7 mouse cellular contexts compared by ENCODE assay signal in genomic region chr11:114851269-114851607, GRCm38 (mm10). TPM values are rescaled to one million over a fixed set of nuclear protein-coding genes. Genes with fewer than 3 reads are reported as not detected.
DNase-seq lines count a peak whose midpoint lies in the region; ATAC-seq and TF ChIP-seq lines count a peak whose summit lies in the region.

No protein-coding gene starts in this region.

- no peak; the same call in 1 of the 2 replicates for ATAC-seq in forebrain, embryonic 11.5 days (replicated peaks; ENCODE audit: low FRiP score)

- under 1% methylated on average over 27 of the region's 27 CpGs for WGBS in forebrain, embryonic 11.5 days
- under 1% methylated on average over 27 of the region's 27 CpGs for WGBS in small intestine, adult 2 months

- no peaks in the 10 kb centered on the region for H3K9me3 ChIP-seq in forebrain, embryonic 11.5 days (ENCODE audit: control insufficient read depth, low read length)

- peak overlapping the region; percentile 65 for H3K27ac ChIP-seq in left cerebral cortex, adult 2 months
- no peak overlapping the region for H3K27ac ChIP-seq in forebrain, embryonic 11.5 days (ENCODE audit: low read depth, low read length)
- H3K27ac ChIP-seq in small intestine, adult 2 months (ENCODE audit: insufficient read depth, low read depth, low read length) = no peak overlapping the region

- no peak for TF ChIP-seq CTCF in left cerebral cortex, adult 2 months (IDR thresholded peaks at IDR 0.05)
- TF ChIP-seq CTCF in small intestine, adult 2 months (IDR thresholded peaks at IDR 0.05; ENCODE audit: extremely low read depth, insufficient read length, insufficient replicate concordance, low read depth, low read length) = no peak

- no peaks in the 10 kb centered on the region for H3K36me3 ChIP-seq in forebrain, embryonic 11.5 days (ENCODE audit: control insufficient read depth, insufficient read depth, low read length)
- no peaks in the 10 kb centered on the region for H3K36me3 ChIP-seq in small intestine, adult 2 months (ENCODE audit: control insufficient read depth, insufficient read depth, low read length)

- H3K27me3 ChIP-seq in forebrain, embryonic 11.5 days (ENCODE audit: control insufficient read depth, insufficient read depth, low read length) = peaks cover 45% of the 10 kb centered on the region
- peaks cover 16% of the 10 kb centered on the region for H3K27me3 ChIP-seq in small intestine, adult 2 months (ENCODE audit: control insufficient read depth, insufficient read depth, low read length)

- H3K4me3 ChIP-seq in left cerebral cortex, adult 2 months = peak overlapping the region; percentile 51
- H3K4me3 ChIP-seq in forebrain, embryonic 11.5 days (ENCODE audit: low read depth, low read length) = peak overlapping the region; percentile 53
- H3K4me3 ChIP-seq in small intestine, adult 2 months (ENCODE audit: low read depth, low read length) = peak overlapping the region; percentile 72

- TF ChIP-seq POLR2A in small intestine, adult 2 months (IDR thresholded peaks at IDR 0.05; ENCODE audit: low read depth, low read length) = no peak

- intact Hi-C loops in left cerebral cortex, adult 2 months (cut with DNase I) = loop anchor here (5.0 kb wide), 1 partner anchor 34 kb away; no protein-coding TSS in a partner anchor

- H3K9ac ChIP-seq in forebrain, embryonic 11.5 days (ENCODE audit: low read length) = peak overlapping the region; percentile 50

- no peak for DNase-seq in left cerebral cortex, adult 2 months (ENCODE audit: extremely low spot score in 1 of 2, low spot score in 2 of 2)
- DNase-seq in left cerebral cortex, adult 9 months (ENCODE audit: low spot score in 2 of 2) = no peak
- DNase-seq in cerebellum, adult 11-12 months = peak; percentile 97
- DNase-seq in forebrain, embryonic 11.5 days (ENCODE audit: low spot score) = no peak
- peak; percentile 32 for DNase-seq in liver
- no peak for DNase-seq in ovary, postnatal 36 days (ENCODE audit: low spot score)

- H3K4me2 ChIP-seq in forebrain, embryonic 11.5 days (ENCODE audit: low read depth, low read length, severe bottlenecking) = peak overlapping the region; percentile 95

- peaks cover 6% of the 10 kb centered on the region; the same call in 1 of the 2 replicates for H3K4me1 ChIP-seq in forebrain, embryonic 11.5 days (replicated peaks; ENCODE audit: control insufficient read depth, insufficient read depth, low read length)
- peaks cover 2% of the 10 kb centered on the region; the same call in 1 of the 2 replicates for H3K4me1 ChIP-seq in small intestine, adult 2 months (ENCODE audit: control insufficient read depth, insufficient read depth, insufficient read length, low read length)

RNA-seq across cellular contexts. Expression of gene Gprc5c, which starts 0.3 kb away (rescaled TPM):
- 1 to 10 TPM; 4.0 to 5.4 TPM for total RNA-seq in left cerebral cortex, adult 2 months (2021)
- polyA plus RNA-seq in forebrain, embryonic 11.5 days (2014; fragmentation: Nextera tagmentation; extraction: Ambion mirVana) = 14.1 and 14.4 TPM in 2 replicates
- polyA plus RNA-seq in small intestine, adult 2 months (2012; rRNA removed) = 4.4 TPM in 2 replicates

RNA-seq across cellular contexts. Expression of gene Cd300a, which starts 38.6 kb away (rescaled TPM):
- total RNA-seq in left cerebral cortex, adult 2 months (2021) = under 1 TPM; 0.56 to 0.84 TPM
- 0.35 and 0.64 TPM in 2 replicates for polyA plus RNA-seq in forebrain, embryonic 11.5 days (2014; fragmentation: Nextera tagmentation; extraction: Ambion mirVana)
- 0.76 and 0.91 TPM in 2 replicates for polyA plus RNA-seq in small intestine, adult 2 months (2012; rRNA removed)

RNA-seq across cellular contexts. Expression of gene Gpr142, which starts 52.5 kb away (rescaled TPM):
- total RNA-seq in left cerebral cortex, adult 2 months (2021) = not detected
- not detected in 2 replicates for polyA plus RNA-seq in forebrain, embryonic 11.5 days (2014; fragmentation: Nextera tagmentation; extraction: Ambion mirVana)
- polyA plus RNA-seq in small intestine, adult 2 months (2012; rRNA removed) = 0.10 TPM in 1 of 2 replicates, not detected in the other

RNA-seq across cellular contexts. Expression of gene Btbd17, which starts 55.5 kb away (rescaled TPM):
- total RNA-seq in left cerebral cortex, adult 2 months (2021) = 10 to 100 TPM; 29.5 to 29.8 TPM
- polyA plus RNA-seq in forebrain, embryonic 11.5 days (2014; fragmentation: Nextera tagmentation; extraction: Ambion mirVana) = 42.2 and 47.3 TPM in 2 replicates
- polyA plus RNA-seq in small intestine, adult 2 months (2012; rRNA removed) = 0.44 and 0.52 TPM in 2 replicates

Comparison
In these comparisons a context has a peak if more than half of its experiments do, and no peak if none do; other contexts are left out.
1. DNase-seq: peak in cerebellum, adult 11-12 months (single experiment) and liver (single experiment); none in left cerebral cortex, adult 2 months (0 of 2), left cerebral cortex, adult 9 months (0 of 2), forebrain, embryonic 11.5 days (single experiment) and ovary, postnatal 36 days (single experiment).
2. Peak in every context shown above with its lines, with median percentiles within 50 percentile points of each other: H3K4me3 ChIP-seq.